Mouse (Mus musculus): ENCODE data around the gene Tulp4. TPM values are rescaled to one million over a fixed set of nuclear protein-coding genes. Genes with fewer than 3 reads are reported as not detected.
"Not testable (repeated sequence)": the region's sequence is repeated elsewhere in the genome, so short reads cannot be mapped to it uniquely, and the experiment has no call there.

Gene Tulp4
- polyA plus RNA-seq, 1 experiment from 2014 or later: 132 TPM

- H3K4me2 ChIP-seq (replicated peaks); H3K27ac ChIP-seq; H3K36me3 ChIP-seq; H3K27me3 ChIP-seq; H3K9ac ChIP-seq; ATAC-seq (ENCODE audit: low FRiP score); H3K9me3 ChIP-seq (replicated peaks); H3K4me1 ChIP-seq; H3K4me3 ChIP-seq: not testable (repeated sequence)
- 70% methylated on average over 8 of the region's 12 CpGs for WGBS
These were observed 194.1 kb downstream of the Tulp4 start for GRCm38 (mm10) chr17:6300190-6300863.

Small RNA genes within 50 kb of the gene (microRNA-seq; reads per million reads assigned to microRNA genes)
- not detected for gene Gm22774

Other genes with a start within 250 kb of the Tulp4 start
- gene Synj2, start 165.2 kb upstream of the Tulp4 start, polyA plus RNA-seq (2016; fragmentation: Nextera tagmentation; extraction: Ambion mirVana): 1.9 TPM in 2 replicates
- 10.8 and 12.8 TPM in 2 replicates for gene Serac1, start 26.7 kb upstream of the Tulp4 start, polyA plus RNA-seq (2016; fragmentation: Nextera tagmentation; extraction: Ambion mirVana)
- 155 and 160 TPM in 2 replicates for gene Gtf2h5, start 26.7 kb upstream of the Tulp4 start, polyA plus RNA-seq (2016; fragmentation: Nextera tagmentation; extraction: Ambion mirVana)
- 35.1 and 37.5 TPM in 2 replicates for gene Tmem181a, start 150.4 kb downstream of the Tulp4 start, polyA plus RNA-seq (2016; fragmentation: Nextera tagmentation; extraction: Ambion mirVana)
- gene Dynlt1a, start 211.1 kb downstream of the Tulp4 start, polyA plus RNA-seq (2016; fragmentation: Nextera tagmentation; extraction: Ambion mirVana): 35.5 and 39.7 TPM in 2 replicates